Mouse (Mus musculus): Measurements from ENCODE around the gene A930004D18Rik.

The A930004D18Rik gene

DNA sequence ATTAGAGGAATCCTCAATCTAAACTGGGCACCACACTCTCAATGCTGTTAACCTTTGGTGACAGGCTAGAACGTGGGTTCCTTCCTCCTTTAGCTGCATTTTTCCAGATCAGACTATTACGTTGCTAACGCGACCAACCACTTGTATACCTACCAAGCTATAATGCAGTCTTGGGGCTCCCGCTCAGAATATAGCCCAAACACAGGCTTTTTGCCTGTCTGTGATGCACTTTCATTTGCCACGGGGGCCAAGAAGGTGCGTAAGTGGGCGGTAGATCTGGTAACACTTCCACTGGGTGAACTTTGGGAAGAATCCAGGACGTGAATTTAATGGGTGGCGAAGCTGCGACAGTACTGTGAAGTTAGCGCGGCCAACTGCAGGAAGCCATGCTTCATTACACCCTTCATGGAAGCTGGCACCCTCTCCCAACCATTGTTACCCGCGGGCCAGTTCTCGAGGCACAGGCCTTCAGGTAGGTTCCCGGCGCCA lies 26.3 kb upstream of the A930004D18Rik start:
- H3K9me3 ChIP-seq (ENCODE audit: low read length): no peaks in the 10 kb centered on the region
- TF ChIP-seq POU5F1 (IDR thresholded peaks at IDR 0.05; ENCODE audit: borderline replicate concordance, low read length): no peak
- no peak for TF ChIP-seq NANOG (IDR thresholded peaks at IDR 0.05; ENCODE audit: borderline replicate concordance, low read length)
- TF ChIP-seq CTCF (conservative IDR thresholded peaks at IDR 0.05; ENCODE audit: low read length): no peak
- peak overlapping the region; percentile 89 for H3K4me3 ChIP-seq (replicated peaks; ENCODE audit: low read length)
- peaks cover 43% of the 10 kb centered on the region for H3K4me1 ChIP-seq (replicated peaks; ENCODE audit: low read depth, low read length)
- peaks cover 18% of the 10 kb centered on the region for H3K36me3 ChIP-seq (ENCODE audit: insufficient read depth, low read length)
- H3K27me3 ChIP-seq (ENCODE audit: insufficient read depth, low read length): no peaks in the 10 kb centered on the region; the same call in 1 of the 2 replicates

DNA sequence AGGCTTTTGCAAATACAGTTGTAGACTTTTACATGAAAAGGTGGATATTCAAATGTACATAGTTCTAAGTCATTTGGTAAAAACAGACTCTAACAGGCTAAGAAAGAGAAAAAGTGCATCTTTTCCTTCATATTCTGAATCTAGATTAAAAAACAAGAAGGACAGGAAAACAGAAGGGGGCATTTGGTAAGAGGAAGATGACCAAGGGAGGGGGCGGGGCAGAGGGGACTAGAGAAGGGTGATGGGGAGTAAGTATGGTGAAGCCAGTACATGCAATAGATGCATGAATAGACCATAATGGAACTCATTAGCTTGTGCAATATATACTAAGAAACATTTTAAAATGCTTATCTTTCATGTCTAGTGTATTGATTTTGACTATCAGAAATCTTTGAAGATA lies 22.9 kb upstream of the A930004D18Rik start:
- Histone ChIP-seq H3K4me1 (replicated peaks; ENCODE audit: low read depth, low read length) (peaks cover 26% of the 10 kb centered on the region), H3K9me3 (ENCODE audit: low read length) (no peaks in the 10 kb centered on the region), H3K4me3 (replicated peaks; ENCODE audit: low read length) (no peak overlapping the region), H3K27me3 (ENCODE audit: insufficient read depth, low read length) (no peaks in the 10 kb centered on the region; the same call in 1 of the 2 replicates), H3K36me3 (ENCODE audit: insufficient read depth, low read length) (no peaks in the 10 kb centered on the region)
- no peak for TF ChIP-seq NANOG (IDR thresholded peaks at IDR 0.05; ENCODE audit: borderline replicate concordance, low read length)
- TF ChIP-seq POU5F1 (IDR thresholded peaks at IDR 0.05; ENCODE audit: borderline replicate concordance, low read length): no peak
- TF ChIP-seq CTCF (conservative IDR thresholded peaks at IDR 0.05; ENCODE audit: low read length): no peak

DNA sequence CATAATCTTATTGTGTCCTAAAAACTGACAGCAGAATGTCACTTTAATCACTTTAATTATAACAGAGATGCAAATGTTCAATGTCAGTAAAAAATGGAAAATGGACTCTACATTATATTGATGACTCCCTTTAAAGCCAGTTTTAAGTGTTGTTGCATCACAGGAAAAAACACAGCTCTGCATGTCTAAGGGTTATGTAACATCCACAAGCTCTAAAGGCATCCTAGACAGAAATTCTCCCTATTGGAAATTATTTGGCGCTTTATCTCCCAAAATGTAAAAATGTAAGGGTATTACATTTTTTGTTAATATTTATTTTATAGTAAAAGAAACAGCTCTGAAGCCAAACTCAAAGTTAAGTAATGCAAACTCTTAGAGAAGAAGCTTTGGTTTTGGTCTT lies 22.4 kb upstream of the A930004D18Rik start:
- Histone ChIP-seq H3K36me3 (ENCODE audit: insufficient read depth, low read length) (no peaks in the 10 kb centered on the region), H3K4me1 (replicated peaks; ENCODE audit: low read depth, low read length) (peaks cover 31% of the 10 kb centered on the region), H3K27me3 (ENCODE audit: insufficient read depth, low read length) (no peaks in the 10 kb centered on the region; the same call in 1 of the 2 replicates), H3K4me3 (replicated peaks; ENCODE audit: low read length) (no peak overlapping the region), H3K9me3 (ENCODE audit: low read length) (no peaks in the 10 kb centered on the region)
- TF ChIP-seq NANOG (IDR thresholded peaks at IDR 0.05; ENCODE audit: borderline replicate concordance, low read length): no peak

DNA sequence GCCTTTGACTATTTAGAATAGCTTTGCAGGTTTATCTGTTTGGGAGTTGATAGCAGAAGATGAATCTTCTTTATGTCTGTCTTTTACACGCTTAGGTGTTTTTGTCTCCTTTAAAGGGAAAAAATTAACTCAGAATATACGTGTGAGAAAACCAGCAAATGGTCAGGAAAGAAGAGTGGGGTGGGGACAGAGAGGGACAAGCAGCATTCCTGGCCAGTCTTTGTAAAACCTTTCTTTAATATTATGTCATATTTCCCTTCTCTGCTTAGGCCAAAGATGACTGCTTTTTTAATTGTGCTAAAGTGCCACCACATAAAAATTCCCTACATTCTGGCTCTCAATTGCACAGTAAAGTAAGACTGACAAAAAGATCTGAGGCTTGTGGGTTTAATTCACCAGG lies 21.5 kb upstream of the A930004D18Rik start:
- no peaks in the 10 kb centered on the region; the same call in 1 of the 2 replicates for H3K27me3 ChIP-seq (ENCODE audit: insufficient read depth, low read length)
- H3K4me1 ChIP-seq (replicated peaks; ENCODE audit: low read depth, low read length): peaks cover 38% of the 10 kb centered on the region
- H3K9me3 ChIP-seq (ENCODE audit: low read length): no peaks in the 10 kb centered on the region
- no peak overlapping the region for H3K4me3 ChIP-seq (replicated peaks; ENCODE audit: low read length)
- no peak for TF ChIP-seq CTCF (conservative IDR thresholded peaks at IDR 0.05; ENCODE audit: low read length)
- no peaks in the 10 kb centered on the region for H3K36me3 ChIP-seq (ENCODE audit: insufficient read depth, low read length)

DNA sequence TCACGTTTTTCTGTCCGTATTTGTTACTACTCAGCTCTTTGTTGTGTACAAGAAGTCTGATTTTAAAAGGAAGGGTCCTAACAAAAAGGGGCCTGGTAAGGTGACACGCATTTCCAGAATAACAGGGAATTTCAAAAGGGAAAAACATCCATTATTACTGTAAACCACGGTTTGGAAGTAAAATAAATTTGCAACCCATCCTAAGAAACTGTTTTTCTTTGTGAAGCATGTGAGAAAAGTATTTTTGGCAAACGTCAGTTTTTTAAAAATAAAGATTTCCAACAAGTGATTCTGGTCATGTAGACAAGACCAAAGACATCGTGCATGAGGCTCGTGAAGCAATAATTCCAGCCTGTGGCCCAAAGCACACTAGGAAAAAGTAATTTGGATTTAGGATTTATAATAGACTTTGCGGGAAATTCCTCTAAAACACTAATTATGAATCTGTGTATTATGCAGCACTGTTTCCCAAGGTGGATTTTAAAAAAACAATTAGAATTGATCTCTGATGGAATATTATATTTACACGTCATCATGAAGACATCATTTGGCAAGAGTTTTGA lies 20.7 kb upstream of the A930004D18Rik start:
- TF ChIP-seq NANOG (IDR thresholded peaks at IDR 0.05; ENCODE audit: borderline replicate concordance, low read length) (no peak), POU5F1 (IDR thresholded peaks at IDR 0.05; ENCODE audit: borderline replicate concordance, low read length) (no peak), CTCF (conservative IDR thresholded peaks at IDR 0.05; ENCODE audit: low read length) (no peak)
- H3K36me3 ChIP-seq (ENCODE audit: insufficient read depth, low read length): no peaks in the 10 kb centered on the region
- peak overlapping the region; percentile 83 for H3K4me3 ChIP-seq (replicated peaks; ENCODE audit: low read length)
- H3K4me1 ChIP-seq (replicated peaks; ENCODE audit: low read depth, low read length): peaks cover 41% of the 10 kb centered on the region
- no peaks in the 10 kb centered on the region for H3K9me3 ChIP-seq (ENCODE audit: low read length)
- H3K27me3 ChIP-seq (ENCODE audit: insufficient read depth, low read length): peaks cover 2% of the 10 kb centered on the region; the same call in 1 of the 2 replicates

DNA sequence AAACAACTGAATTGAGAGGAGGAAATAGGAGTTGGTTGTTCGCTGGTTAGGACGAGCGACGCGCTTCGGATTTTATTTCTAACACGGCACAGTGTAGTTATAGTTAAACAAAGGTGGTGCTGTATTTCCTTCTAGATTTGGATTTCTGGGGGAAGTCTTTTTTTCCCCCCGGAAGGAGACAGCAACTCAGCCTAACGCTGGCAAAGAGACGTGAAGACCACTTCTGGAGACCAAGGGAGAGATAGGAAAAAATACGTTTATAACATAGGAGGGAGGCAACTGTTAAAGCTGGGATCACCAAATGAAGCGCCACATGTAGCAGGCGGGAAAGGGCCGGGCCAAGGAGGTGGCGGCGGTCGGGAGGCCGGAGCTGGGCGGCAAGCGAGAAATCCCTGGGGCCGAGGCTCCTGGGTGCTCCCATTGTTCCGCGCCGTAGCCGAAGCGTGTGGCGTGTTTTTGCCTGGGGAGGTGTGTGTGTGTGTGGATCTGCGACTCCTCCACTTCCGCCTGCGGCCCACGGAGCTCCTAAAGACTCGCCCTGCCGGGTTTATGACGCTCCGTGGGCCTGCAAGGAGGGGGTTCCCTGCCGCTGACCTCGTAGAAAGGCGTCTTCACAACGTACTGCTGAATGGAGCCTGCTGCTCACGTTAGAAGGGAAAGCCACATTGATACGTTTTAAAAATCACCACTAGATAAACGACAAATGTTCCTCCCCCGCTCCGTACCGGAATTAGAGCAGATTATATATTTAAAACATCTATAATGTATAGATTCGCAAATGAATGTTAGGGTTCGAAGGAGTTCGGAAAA lies 20.0 kb upstream of the A930004D18Rik start:
- peaks cover 35% of the 10 kb centered on the region for H3K4me1 ChIP-seq (replicated peaks; ENCODE audit: low read depth, low read length)
- TF ChIP-seq POU5F1 (IDR thresholded peaks at IDR 0.05; ENCODE audit: borderline replicate concordance, low read length) (no peak), CTCF (conservative IDR thresholded peaks at IDR 0.05; ENCODE audit: low read length) (no peak), NANOG (IDR thresholded peaks at IDR 0.05; ENCODE audit: borderline replicate concordance, low read length) (no peak)
- no peaks in the 10 kb centered on the region for H3K9me3 ChIP-seq (ENCODE audit: low read length)
- peak overlapping the region; percentile 83 for H3K4me3 ChIP-seq (replicated peaks; ENCODE audit: low read length)
- H3K27me3 ChIP-seq (ENCODE audit: insufficient read depth, low read length): peaks cover 4% of the 10 kb centered on the region
- H3K36me3 ChIP-seq (ENCODE audit: insufficient read depth, low read length): no peaks in the 10 kb centered on the region

DNA sequence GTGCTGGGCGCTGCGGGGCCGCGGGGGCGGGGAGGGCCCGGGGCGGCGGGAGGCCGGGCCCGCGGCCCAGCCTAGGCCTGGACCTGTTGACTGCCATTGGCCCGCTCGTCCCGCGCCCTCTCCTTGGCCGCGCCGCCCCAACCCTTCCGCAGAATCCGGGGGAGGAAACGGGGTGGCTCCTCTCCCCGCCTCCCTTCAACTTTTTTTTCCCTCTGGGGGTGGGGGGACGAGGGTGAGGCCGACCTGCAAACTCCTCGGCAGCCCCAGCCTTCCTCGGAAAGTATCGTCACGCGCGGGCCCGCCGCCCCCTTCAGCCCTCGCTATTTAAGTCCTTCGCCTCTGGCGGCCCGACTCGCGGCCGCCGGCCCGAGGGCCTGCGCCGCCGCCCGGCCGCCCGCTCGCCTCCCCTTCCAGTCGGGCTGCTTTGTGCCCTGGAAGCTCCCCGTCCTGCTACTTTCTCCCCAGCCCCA lies 19.3 kb upstream of the A930004D18Rik start:
- Histone ChIP-seq H3K36me3 (ENCODE audit: insufficient read depth, low read length) (no peaks in the 10 kb centered on the region), H3K9me3 (ENCODE audit: low read length) (no peaks in the 10 kb centered on the region), H3K4me1 (replicated peaks; ENCODE audit: low read depth, low read length) (peaks cover 31% of the 10 kb centered on the region), H3K27me3 (ENCODE audit: insufficient read depth, low read length) (peaks cover 7% of the 10 kb centered on the region), H3K4me3 (replicated peaks; ENCODE audit: low read length) (peak overlapping the region; percentile 83)
- TF ChIP-seq CTCF (conservative IDR thresholded peaks at IDR 0.05; ENCODE audit: low read length) (no peak), NANOG (IDR thresholded peaks at IDR 0.05; ENCODE audit: borderline replicate concordance, low read length) (no peak), POU5F1 (IDR thresholded peaks at IDR 0.05; ENCODE audit: borderline replicate concordance, low read length) (no peak)

DNA sequence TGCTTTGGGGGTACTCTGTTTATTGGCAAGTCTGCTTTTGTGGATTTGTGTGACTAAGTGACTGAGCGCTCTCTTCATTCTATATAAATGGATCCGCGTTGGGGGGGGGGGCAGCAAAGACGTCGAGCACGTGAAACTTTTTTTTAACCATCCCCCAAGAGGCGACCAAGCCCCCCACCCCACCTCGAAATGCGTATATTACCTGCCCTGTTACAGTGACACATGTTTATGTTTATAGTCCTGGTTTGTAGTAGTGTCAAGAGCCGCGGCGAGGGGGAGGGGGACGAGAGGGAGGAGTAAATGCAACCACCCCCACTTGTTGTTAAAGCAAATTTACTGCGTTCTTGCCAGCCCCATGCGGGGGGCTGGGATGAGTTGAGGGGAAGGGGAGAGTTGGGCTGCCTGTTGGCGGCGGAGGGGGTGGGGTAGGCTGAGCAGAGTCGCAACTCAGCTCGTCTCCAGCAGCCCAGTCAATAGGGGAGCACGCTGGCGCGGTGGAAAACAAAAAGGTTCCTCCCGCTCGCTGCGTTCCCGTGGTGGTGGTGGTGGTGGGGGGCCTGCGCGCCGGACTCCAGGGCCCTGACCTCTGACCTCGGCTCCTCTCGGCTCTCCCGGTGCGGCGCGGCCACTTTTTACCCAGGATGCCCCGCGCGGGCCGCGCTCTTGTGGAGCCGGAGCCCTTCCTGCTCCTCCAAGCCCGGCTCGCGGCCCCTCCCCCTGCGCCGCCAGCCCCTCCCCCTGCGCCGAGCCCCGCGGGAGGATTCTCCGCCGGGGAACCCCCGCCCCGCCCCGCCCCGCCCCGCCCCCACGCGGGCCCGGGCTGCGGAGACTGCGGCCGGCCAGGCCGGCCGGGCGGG lies 18.6 kb upstream of the A930004D18Rik start:
- Histone ChIP-seq H3K4me3 (replicated peaks; ENCODE audit: low read length) (peak overlapping the region; percentile 83), H3K36me3 (ENCODE audit: insufficient read depth, low read length) (no peaks in the 10 kb centered on the region), H3K4me1 (replicated peaks; ENCODE audit: low read depth, low read length) (peaks cover 31% of the 10 kb centered on the region), H3K27me3 (ENCODE audit: insufficient read depth, low read length) (peaks cover 13% of the 10 kb centered on the region), H3K9me3 (ENCODE audit: low read length) (no peaks in the 10 kb centered on the region)
- TF ChIP-seq CTCF (conservative IDR thresholded peaks at IDR 0.05; ENCODE audit: low read length) (no peak), NANOG (IDR thresholded peaks at IDR 0.05; ENCODE audit: borderline replicate concordance, low read length) (no peak), POU5F1 (IDR thresholded peaks at IDR 0.05; ENCODE audit: borderline replicate concordance, low read length) (no peak)
